Mouse (Mus musculus): Measurements from ENCODE around the gene Ugt1a6b. TPM values are rescaled to one million over a fixed set of nuclear protein-coding genes. Genes with fewer than 3 reads are reported as not detected.

Ugt1a6b gene
- polyA plus RNA-seq, 1 experiment from 2014 or later, result not detected

DNA sequence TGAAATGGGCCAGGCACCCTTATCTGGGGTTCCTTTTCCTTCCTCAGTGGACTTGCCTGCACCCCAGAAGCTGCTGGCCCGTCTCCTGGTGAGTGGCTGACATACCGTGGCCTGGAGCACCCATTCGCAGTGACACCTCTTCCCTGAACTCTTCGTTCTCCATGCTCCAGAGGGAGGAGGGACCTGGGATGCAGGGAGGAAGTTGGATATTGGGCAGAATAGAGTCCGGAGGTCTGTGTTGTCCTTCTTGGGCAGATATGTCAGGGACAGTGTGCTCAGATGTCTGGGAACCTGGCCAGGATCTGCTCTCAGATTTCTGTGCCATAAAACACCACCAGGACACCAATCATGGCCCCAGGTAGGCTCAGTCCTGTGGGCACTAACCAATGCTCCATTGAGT, 137.0 kb downstream of the Ugt1a6b start:
- no peaks in the 10 kb centered on the region for H3K4me1 ChIP-seq (replicated peaks; ENCODE audit: control insufficient read depth, insufficient read depth, low read length)
- H3K9ac ChIP-seq (ENCODE audit: low read length), result no peak overlapping the region
- no peak overlapping the region for H3K27ac ChIP-seq (ENCODE audit: low read depth, low read length)
- no peak for DNase-seq (ENCODE audit: low spot score)
- H3K36me3 ChIP-seq (ENCODE audit: control insufficient read depth, insufficient read depth, low read length), result no peaks in the 10 kb centered on the region
- peaks cover 92% of the 10 kb centered on the region for H3K9me3 ChIP-seq (ENCODE audit: control insufficient read depth, low read length)
- H3K4me2 ChIP-seq (ENCODE audit: low read depth, low read length, severe bottlenecking), result no peak overlapping the region
- no peaks in the 10 kb centered on the region for H3K27me3 ChIP-seq (ENCODE audit: control insufficient read depth, insufficient read depth, low read length)
- WGBS, result 74% methylated on average over 5 of the region's 5 CpGs
- H3K4me3 ChIP-seq (ENCODE audit: low read depth, low read length), result no peak overlapping the region
- ATAC-seq (replicated peaks; ENCODE audit: low FRiP score), result no peak

DNA sequence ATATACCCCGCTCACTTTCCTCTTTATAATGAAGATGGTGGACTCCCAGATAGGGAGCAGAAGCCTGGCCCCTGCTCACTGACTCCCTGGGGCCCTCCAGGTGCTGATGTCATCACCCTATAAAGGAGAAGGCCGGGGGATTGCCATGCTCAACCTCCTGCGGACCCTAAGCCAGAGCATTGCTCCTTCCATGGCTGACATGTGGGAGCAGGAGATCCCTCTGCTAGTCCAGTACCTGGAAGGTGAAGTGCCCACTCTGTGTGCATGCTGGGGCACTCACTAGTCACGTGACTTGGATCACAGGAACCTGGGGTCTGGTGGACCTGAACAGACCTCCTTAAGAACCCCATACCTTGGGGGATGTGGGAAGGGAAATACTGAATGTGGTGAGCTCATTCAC, 137.5 kb downstream of the Ugt1a6b start:
- 75% methylated on average over 4 of the region's 4 CpGs for WGBS
- Histone ChIP-seq H3K27me3 (ENCODE audit: control insufficient read depth, insufficient read depth, low read length) (no peaks in the 10 kb centered on the region), H3K27ac (ENCODE audit: low read depth, low read length) (no peak overlapping the region), H3K4me1 (replicated peaks; ENCODE audit: control insufficient read depth, insufficient read depth, low read length) (no peaks in the 10 kb centered on the region), H3K4me3 (ENCODE audit: low read depth, low read length) (no peak overlapping the region), H3K9me3 (ENCODE audit: control insufficient read depth, low read length) (peaks cover 92% of the 10 kb centered on the region), H3K4me2 (ENCODE audit: low read depth, low read length, severe bottlenecking) (no peak overlapping the region), H3K9ac (ENCODE audit: low read length) (no peak overlapping the region), H3K36me3 (ENCODE audit: control insufficient read depth, insufficient read depth, low read length) (no peaks in the 10 kb centered on the region)
- ATAC-seq (replicated peaks; ENCODE audit: low FRiP score) (peak; percentile 2; the same call in 1 of the 2 replicates), DNase-seq (ENCODE audit: low spot score) (no peak)

DNA sequence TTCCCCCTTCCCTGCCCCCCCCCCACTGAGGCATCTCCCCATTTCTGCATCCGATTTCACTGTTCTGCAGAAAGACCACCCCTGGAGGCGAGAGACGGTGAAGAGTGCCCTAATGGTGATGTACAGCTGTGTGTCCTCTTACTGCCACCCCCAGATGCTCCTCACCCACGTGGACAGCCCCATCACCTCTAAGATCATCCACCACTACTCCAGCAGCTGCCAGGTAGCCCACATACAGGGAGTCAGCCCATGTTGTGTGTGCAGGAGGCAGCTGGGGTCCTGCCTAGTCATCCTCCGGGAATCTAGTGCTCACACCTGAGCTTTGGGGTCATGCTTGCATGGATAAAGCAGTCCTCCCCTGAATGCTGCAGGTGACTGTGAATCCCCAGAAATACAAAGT, 140.8 kb downstream of the Ugt1a6b start:
- Histone ChIP-seq H3K4me3 (ENCODE audit: low read depth, low read length) (no peak overlapping the region), H3K4me2 (ENCODE audit: low read depth, low read length, severe bottlenecking) (no peak overlapping the region), H3K4me1 (replicated peaks; ENCODE audit: control insufficient read depth, insufficient read depth, low read length) (no peaks in the 10 kb centered on the region), H3K27ac (ENCODE audit: low read depth, low read length) (no peak overlapping the region), H3K9me3 (ENCODE audit: control insufficient read depth, low read length) (peaks cover 95% of the 10 kb centered on the region), H3K27me3 (ENCODE audit: control insufficient read depth, insufficient read depth, low read length) (no peaks in the 10 kb centered on the region), H3K9ac (ENCODE audit: low read length) (no peak overlapping the region), H3K36me3 (ENCODE audit: control insufficient read depth, insufficient read depth, low read length) (no peaks in the 10 kb centered on the region)
- 69% methylated on average over 5 of the region's 5 CpGs for WGBS
- DNase-seq (ENCODE audit: low spot score) (no peak), ATAC-seq (replicated peaks; ENCODE audit: low FRiP score) (no peak)

DNA sequence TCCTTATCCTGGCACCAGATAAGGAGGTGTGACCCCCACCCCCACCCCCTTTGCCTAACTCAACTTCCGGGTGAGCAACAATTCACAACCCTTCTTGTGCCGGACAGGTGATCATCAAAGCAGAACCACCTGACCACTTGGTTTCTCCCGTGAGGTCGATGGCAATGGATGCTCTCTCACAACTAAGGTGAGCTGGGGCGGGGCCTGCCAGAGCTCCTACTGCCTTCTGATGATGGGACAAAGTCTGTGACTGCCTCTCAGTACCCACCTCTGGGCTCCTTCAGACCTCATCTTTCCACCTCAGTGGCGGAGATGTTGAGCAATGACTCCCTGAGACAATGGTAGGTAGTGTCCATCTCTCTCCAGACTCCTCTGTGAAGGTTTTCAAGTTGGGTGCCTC, 142.8 kb downstream of the Ugt1a6b start:
- no peaks in the 10 kb centered on the region for H3K36me3 ChIP-seq (ENCODE audit: control insufficient read depth, insufficient read depth, low read length)
- no peak for ATAC-seq (replicated peaks; ENCODE audit: low FRiP score)
- WGBS, result 78% methylated on average over 6 of the region's 6 CpGs

DNA sequence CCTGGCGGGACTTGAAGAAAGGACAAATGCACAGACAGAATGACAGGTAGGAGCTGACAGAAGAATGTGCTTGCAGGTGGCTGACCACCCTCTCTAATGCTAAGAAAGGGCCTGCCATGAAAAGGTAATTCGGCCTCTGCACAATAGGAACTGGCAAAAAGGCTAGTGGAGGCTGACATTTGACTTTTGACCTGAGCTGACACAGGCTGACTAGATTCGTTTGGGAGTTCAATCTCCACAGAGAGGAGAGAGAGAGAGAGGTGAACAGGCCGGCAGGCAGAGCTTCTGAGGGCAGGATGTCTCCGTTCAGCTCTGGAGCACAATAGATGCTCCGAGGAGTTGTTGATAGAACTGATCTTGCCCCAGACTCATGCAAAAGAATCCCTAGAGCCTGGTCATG, 143.3 kb downstream of the Ugt1a6b start:
- Histone ChIP-seq H3K27ac (ENCODE audit: low read depth, low read length) (no peak overlapping the region), H3K4me1 (replicated peaks; ENCODE audit: control insufficient read depth, insufficient read depth, low read length) (no peaks in the 10 kb centered on the region), H3K4me2 (ENCODE audit: low read depth, low read length, severe bottlenecking) (no peak overlapping the region), H3K36me3 (ENCODE audit: control insufficient read depth, insufficient read depth, low read length) (no peaks in the 10 kb centered on the region), H3K4me3 (ENCODE audit: low read depth, low read length) (no peak overlapping the region), H3K9ac (ENCODE audit: low read length) (no peak overlapping the region), H3K27me3 (ENCODE audit: control insufficient read depth, insufficient read depth, low read length) (no peaks in the 10 kb centered on the region), H3K9me3 (ENCODE audit: control insufficient read depth, low read length) (peaks cover 95% of the 10 kb centered on the region)
- DNase-seq (ENCODE audit: low spot score) (no peak), ATAC-seq (replicated peaks; ENCODE audit: low FRiP score) (no peak)
- WGBS, result 42% methylated on average over 6 of the region's 6 CpGs

More for the DNA sequence above, 142.8 kb downstream of the Ugt1a6b start:
- peaks cover 95% of the 10 kb centered on the region for H3K9me3 ChIP-seq (ENCODE audit: control insufficient read depth, low read length)
- no peak overlapping the region for H3K4me2 ChIP-seq (ENCODE audit: low read depth, low read length, severe bottlenecking)
- no peak overlapping the region for H3K9ac ChIP-seq (ENCODE audit: low read length)
- H3K4me1 ChIP-seq (replicated peaks; ENCODE audit: control insufficient read depth, insufficient read depth, low read length), result no peaks in the 10 kb centered on the region
- no peak overlapping the region for H3K27ac ChIP-seq (ENCODE audit: low read depth, low read length)
- no peak for DNase-seq (ENCODE audit: low spot score)
- no peak overlapping the region for H3K4me3 ChIP-seq (ENCODE audit: low read depth, low read length)
- no peaks in the 10 kb centered on the region for H3K27me3 ChIP-seq (ENCODE audit: control insufficient read depth, insufficient read depth, low read length)

DNA sequence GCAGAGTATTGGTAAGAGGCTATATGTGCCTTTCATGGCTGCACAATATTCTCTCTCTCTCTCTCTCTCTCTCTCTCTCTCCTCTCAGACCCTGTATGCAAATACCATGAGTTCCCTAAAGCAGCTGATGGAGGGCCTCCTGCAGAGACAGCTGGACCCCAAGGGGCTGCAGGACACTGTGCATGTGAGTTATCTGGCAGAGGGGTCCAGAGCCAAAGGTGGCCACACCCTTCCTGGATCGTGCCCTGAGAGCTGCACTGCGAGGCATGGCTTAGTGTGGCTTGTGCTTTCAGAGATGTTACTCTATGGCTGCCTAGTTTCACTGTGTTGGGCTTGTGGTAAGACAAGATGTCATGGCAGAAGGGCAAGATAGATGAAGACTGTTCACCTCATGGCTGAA, 144.6 kb downstream of the Ugt1a6b start:
- Histone ChIP-seq H3K9me3 (ENCODE audit: control insufficient read depth, low read length) (peaks cover 94% of the 10 kb centered on the region), H3K4me1 (replicated peaks; ENCODE audit: control insufficient read depth, insufficient read depth, low read length) (no peaks in the 10 kb centered on the region), H3K36me3 (ENCODE audit: control insufficient read depth, insufficient read depth, low read length) (no peaks in the 10 kb centered on the region), H3K27ac (ENCODE audit: low read depth, low read length) (no peak overlapping the region), H3K9ac (ENCODE audit: low read length) (no peak overlapping the region), H3K4me3 (ENCODE audit: low read depth, low read length) (no peak overlapping the region), H3K27me3 (ENCODE audit: control insufficient read depth, insufficient read depth, low read length) (no peaks in the 10 kb centered on the region), H3K4me2 (ENCODE audit: low read depth, low read length, severe bottlenecking) (no peak overlapping the region)
- 62% methylated on average over 2 of the region's 2 CpGs for WGBS
- no peak for DNase-seq (ENCODE audit: low spot score)
- ATAC-seq (replicated peaks; ENCODE audit: low FRiP score), result no peak

DNA sequence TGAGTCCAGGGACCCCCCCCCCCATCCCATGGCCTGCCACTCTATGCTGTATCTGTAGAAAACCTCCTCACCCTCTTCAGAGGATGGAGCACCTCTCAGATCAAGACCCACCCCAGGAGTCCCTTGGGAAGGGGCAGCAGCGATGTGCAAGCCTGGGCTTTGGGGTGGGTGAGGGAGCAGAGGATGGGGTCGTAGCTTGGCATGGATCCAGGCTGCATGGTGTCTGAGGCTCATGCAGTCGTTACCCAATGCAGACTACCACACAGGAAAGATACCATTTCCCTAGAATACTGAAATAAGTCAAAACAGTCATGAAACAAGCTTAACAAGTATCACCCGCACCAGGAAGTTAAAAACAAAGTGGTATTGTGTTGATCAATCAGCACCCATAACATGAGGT, 145.6 kb downstream of the Ugt1a6b start:
- DNase-seq (ENCODE audit: low spot score), result no peak
- no peak overlapping the region for H3K4me3 ChIP-seq (ENCODE audit: low read depth, low read length)
- H3K27ac ChIP-seq (ENCODE audit: low read depth, low read length), result no peak overlapping the region
- peaks cover 96% of the 10 kb centered on the region for H3K9me3 ChIP-seq (ENCODE audit: control insufficient read depth, low read length)
- H3K27me3 ChIP-seq (ENCODE audit: control insufficient read depth, insufficient read depth, low read length), result no peaks in the 10 kb centered on the region
- WGBS, result 77% methylated on average over 4 of the region's 4 CpGs
- H3K9ac ChIP-seq (ENCODE audit: low read length), result no peak overlapping the region
- no peak overlapping the region for H3K4me2 ChIP-seq (ENCODE audit: low read depth, low read length, severe bottlenecking)
- no peaks in the 10 kb centered on the region for H3K4me1 ChIP-seq (replicated peaks; ENCODE audit: control insufficient read depth, insufficient read depth, low read length)
- H3K36me3 ChIP-seq (ENCODE audit: control insufficient read depth, insufficient read depth, low read length), result no peaks in the 10 kb centered on the region
- ATAC-seq (replicated peaks; ENCODE audit: low FRiP score), result no peak

DNA sequence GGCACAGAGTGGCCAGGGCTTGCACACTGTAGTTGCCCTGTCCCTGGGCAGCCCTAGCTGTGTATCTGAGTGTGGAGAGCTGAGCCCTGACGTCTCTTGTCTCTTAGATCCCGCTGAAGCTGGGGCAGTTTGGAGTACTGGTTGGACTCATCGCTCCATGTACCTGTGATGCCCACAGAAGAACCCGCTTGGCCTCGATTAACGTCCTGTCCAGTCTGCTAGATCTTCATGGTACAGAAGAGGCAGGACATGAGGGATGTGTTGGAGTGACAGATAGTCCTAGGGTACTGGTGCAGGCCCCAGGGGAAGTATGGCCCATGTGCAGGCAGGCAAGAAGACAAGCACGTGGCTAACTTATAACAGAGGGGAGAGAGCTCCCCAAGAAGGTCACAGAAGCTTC, 146.5 kb downstream of the Ugt1a6b start:
- no peaks in the 10 kb centered on the region for H3K4me1 ChIP-seq (replicated peaks; ENCODE audit: control insufficient read depth, insufficient read depth, low read length)
- H3K36me3 ChIP-seq (ENCODE audit: control insufficient read depth, insufficient read depth, low read length), result no peaks in the 10 kb centered on the region
- DNase-seq (ENCODE audit: low spot score) (peak; percentile 69), ATAC-seq (replicated peaks; ENCODE audit: low FRiP score) (no peak)
- H3K27me3 ChIP-seq (ENCODE audit: control insufficient read depth, insufficient read depth, low read length), result no peaks in the 10 kb centered on the region
- no peak overlapping the region for H3K4me3 ChIP-seq (ENCODE audit: low read depth, low read length)
- no peak overlapping the region for H3K9ac ChIP-seq (ENCODE audit: low read length)
- H3K9me3 ChIP-seq (ENCODE audit: control insufficient read depth, low read length), result peaks cover 96% of the 10 kb centered on the region
- 78% methylated on average over 7 of the region's 7 CpGs for WGBS
- H3K4me2 ChIP-seq (ENCODE audit: low read depth, low read length, severe bottlenecking), result no peak overlapping the region
- H3K27ac ChIP-seq (ENCODE audit: low read depth, low read length), result no peak overlapping the region

DNA sequence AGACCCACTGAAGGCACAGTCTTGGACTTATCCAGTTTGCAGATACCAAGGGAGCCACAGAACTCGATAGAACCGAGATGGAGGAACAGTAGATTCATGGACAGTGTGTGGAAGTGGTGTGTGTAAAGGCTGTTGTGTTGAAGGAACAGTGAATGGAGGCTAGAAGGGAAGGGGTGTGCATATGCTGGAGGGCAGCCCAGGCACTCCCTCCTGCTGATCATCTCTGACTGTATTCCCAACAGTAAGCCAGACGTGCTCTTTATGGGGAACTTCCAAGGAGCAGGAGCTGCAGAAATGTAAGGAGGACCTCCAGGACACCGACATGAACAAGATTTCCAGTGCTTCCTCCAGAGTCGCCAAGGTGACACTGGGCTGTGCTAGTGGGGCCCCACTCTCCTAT, 147.0 kb downstream of the Ugt1a6b start:
- Histone ChIP-seq H3K27me3 (ENCODE audit: control insufficient read depth, insufficient read depth, low read length) (no peaks in the 10 kb centered on the region), H3K9ac (ENCODE audit: low read length) (no peak overlapping the region), H3K27ac (ENCODE audit: low read depth, low read length) (no peak overlapping the region), H3K4me1 (replicated peaks; ENCODE audit: control insufficient read depth, insufficient read depth, low read length) (no peaks in the 10 kb centered on the region), H3K4me3 (ENCODE audit: low read depth, low read length) (no peak overlapping the region), H3K9me3 (ENCODE audit: control insufficient read depth, low read length) (peaks cover 96% of the 10 kb centered on the region), H3K36me3 (ENCODE audit: control insufficient read depth, insufficient read depth, low read length) (no peaks in the 10 kb centered on the region), H3K4me2 (ENCODE audit: low read depth, low read length, severe bottlenecking) (no peak overlapping the region)
- DNase-seq (ENCODE audit: low spot score) (no peak), ATAC-seq (replicated peaks; ENCODE audit: low FRiP score) (no peak)
- 82% methylated on average over 5 of the region's 5 CpGs for WGBS
